Mouse (Mus musculus) layer of hippocampus, adult 9-10 months (tissue): ENCODE results near the gene Acap1.

Source experiments
- DNase-seq: peaks from one replicate; pipeline ENCODE4 v3.0.0; 2022; ENCODE audit warnings: low spot score

Gene Acap1

GRCm38 (mm10) chr11:69837604-69837951 lies 57.8 kb downstream of the Acap1 start, which contains the start of gene Nlgn2:
Nlgn2 (minus strand) TSS chr11:69837784.
- no peak for DNase-seq

GRCm38 (mm10) chr11:69836703-69837576 lies 58.4 kb downstream of the Acap1 start:
- no peak for DNase-seq

DNA sequence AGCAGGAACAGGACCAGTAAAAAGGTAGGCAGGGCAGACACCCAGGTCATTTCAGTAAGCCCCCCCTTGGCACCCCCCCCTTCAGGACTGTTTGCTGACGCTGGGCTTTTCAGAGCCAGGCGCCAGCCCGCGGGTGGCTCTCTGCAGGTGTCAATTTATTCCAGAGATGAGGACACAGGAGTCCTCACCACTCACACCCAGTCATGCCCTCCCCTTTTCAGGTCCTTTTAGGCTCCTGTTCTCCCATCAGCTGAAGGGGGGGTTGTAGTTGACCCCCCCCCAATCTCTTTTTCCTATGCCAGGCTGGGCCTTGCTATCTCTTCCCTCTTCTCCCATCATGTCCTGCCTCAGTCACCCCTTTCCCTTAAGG lies 59.4 kb downstream of the Acap1 start:
- DNase-seq, result no peak

DNA sequence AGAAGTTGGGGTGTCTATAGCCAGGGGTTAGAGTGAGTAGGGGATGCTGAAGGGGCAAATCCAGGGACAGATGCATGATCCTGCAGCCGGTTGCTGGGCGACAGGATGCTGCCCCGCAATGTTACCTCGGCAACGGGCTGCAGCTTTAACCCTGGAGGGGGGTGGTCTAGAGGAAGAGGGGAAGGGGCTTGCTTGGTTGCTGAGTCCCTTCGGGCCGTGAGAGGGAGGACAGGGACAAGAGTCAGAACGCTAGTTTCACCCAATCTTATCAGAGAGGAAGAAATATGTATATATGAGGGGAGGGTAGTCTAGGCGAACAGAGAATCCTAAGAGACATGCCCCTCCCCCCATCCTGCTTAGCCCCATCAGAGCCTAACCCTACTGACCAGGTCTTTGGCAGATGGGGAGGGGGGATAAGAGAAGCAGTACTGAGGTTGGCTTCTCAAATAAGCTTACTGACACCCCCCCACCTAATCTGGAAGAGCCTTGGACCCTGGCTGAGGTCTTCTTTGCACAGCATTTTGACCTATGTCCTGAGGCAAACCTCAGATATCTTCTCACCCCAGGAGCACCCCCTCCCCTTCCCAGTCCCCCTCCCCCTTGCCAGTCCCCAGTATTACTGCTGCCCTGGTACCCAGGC lies 59.9 kb downstream of the Acap1 start:
- no peak for DNase-seq

- DNase-seq, result no peak
These were observed 61.3 kb downstream of the Acap1 start for GRCm38 (mm10) chr11:69834001-69834549.

- DNase-seq, result no peak
These were observed 61.8 kb downstream of the Acap1 start for GRCm38 (mm10) chr11:69833554-69833953.
